Mouse (Mus musculus): ENCODE measurements around the gene Bdnf. TPM values are rescaled to one million over a fixed set of nuclear protein-coding genes. Genes with fewer than 3 reads are reported as not detected.

Gene Bdnf
- polyA plus RNA-seq, 1 experiment from 2014 or later: 1.9 TPM

DNA sequence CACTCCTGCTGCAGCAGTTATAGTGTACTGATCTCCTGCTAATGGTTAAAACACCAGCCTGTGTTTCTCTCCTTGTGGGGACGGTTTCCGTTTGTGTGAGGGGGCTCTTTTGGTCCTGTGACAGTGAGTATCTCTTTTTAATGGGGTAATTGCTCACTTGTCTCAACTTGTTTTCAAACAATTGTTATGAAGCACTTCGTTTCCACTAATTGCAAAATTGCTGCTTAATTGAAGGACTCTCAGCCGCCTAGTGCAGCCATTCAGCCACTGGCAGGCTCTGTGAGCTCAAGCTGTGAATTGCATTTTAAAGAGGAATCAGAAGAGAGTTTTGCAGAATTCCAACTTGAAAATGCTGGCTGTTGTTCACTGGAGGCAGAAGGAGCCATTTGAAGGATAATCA lies 22.7 kb downstream of the Bdnf start:
- no peak for ATAC-seq (ENCODE audit: insufficient read depth, low FRiP score)
- H3K27me3 ChIP-seq (ENCODE audit: control insufficient read depth, insufficient read depth, low read length): no peaks in the 10 kb centered on the region; the same call in 1 of the 2 replicates
- 45% methylated on average over 4 of the region's 4 CpGs for WGBS

DNA sequence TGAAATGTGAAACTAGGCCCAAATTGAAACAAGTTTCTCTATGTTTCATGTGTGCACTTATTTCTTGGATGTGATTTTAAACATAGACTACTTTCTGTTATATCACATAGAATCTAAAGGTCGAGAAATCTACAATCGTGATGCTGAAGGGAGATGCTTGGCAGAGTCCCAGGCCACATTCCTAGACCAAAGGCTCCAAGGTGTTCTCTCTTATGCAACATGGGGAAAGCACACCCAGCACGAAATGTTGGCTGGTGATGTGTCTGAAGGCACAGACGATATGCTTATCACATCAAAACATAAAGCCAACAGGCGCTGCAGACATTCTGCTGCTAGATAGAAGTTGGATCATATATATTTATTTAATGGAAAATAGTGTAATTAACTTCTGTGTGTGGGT lies 25.8 kb downstream of the Bdnf start:
- no peaks in the 10 kb centered on the region for H3K27me3 ChIP-seq (ENCODE audit: control insufficient read depth, insufficient read depth, low read length)
- H3K27ac ChIP-seq (ENCODE audit: low read length): no peak overlapping the region
- no peaks in the 10 kb centered on the region for H3K9me3 ChIP-seq (replicated peaks; ENCODE audit: control insufficient read depth, low read length)
- WGBS: 70% methylated on average over 5 of the region's 5 CpGs
- no peaks in the 10 kb centered on the region for H3K4me1 ChIP-seq (ENCODE audit: control insufficient read depth, insufficient read depth, low read length)
- H3K4me2 ChIP-seq (ENCODE audit: low read depth, low read length): no peak overlapping the region
- H3K9ac ChIP-seq (ENCODE audit: low read length): no peak overlapping the region
- no peak for ATAC-seq (ENCODE audit: insufficient read depth, low FRiP score)
- no peak overlapping the region for H3K4me3 ChIP-seq (replicated peaks; ENCODE audit: low read length)
- H3K36me3 ChIP-seq (ENCODE audit: control insufficient read depth, insufficient read depth, low read length): no peaks in the 10 kb centered on the region

More for the DNA sequence above, 22.7 kb downstream of the Bdnf start:
- H3K9ac ChIP-seq (ENCODE audit: low read length): no peak overlapping the region
- no peaks in the 10 kb centered on the region for H3K36me3 ChIP-seq (ENCODE audit: control insufficient read depth, insufficient read depth, low read length)
- H3K27ac ChIP-seq (ENCODE audit: low read length): no peak overlapping the region
- H3K9me3 ChIP-seq (replicated peaks; ENCODE audit: control insufficient read depth, low read length): no peaks in the 10 kb centered on the region
- H3K4me3 ChIP-seq (replicated peaks; ENCODE audit: low read length): no peak overlapping the region
- no peaks in the 10 kb centered on the region for H3K4me1 ChIP-seq (ENCODE audit: control insufficient read depth, insufficient read depth, low read length)
- no peak overlapping the region for H3K4me2 ChIP-seq (ENCODE audit: low read depth, low read length)

DNA sequence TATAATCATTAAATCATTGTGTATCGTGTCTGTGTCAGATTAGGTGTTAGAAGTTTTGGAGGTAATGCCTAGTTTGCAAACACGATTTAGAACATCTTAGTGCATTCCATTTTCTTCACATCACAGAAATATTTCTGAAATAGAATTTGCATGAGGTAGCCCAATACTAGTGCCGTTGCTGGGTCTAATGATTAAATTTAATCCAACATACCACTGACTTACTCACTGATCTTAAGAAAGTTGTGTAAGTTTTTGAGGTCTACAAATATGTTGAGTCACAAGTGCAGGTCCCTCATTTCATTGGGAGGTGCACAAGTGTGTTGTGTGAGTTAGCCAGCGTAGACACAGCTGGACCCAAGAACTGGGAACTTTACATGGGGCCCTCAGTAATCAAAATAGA lies 29.1 kb downstream of the Bdnf start:
- no peaks in the 10 kb centered on the region for H3K36me3 ChIP-seq (ENCODE audit: control insufficient read depth, insufficient read depth, low read length)
- no peaks in the 10 kb centered on the region for H3K4me1 ChIP-seq (ENCODE audit: control insufficient read depth, insufficient read depth, low read length)
- no peak overlapping the region for H3K4me3 ChIP-seq (replicated peaks; ENCODE audit: low read length)
- H3K9ac ChIP-seq (ENCODE audit: low read length): no peak overlapping the region
- WGBS: 81% methylated on average over 4 of the region's 4 CpGs
- no peaks in the 10 kb centered on the region for H3K27me3 ChIP-seq (ENCODE audit: control insufficient read depth, insufficient read depth, low read length)
- no peak for ATAC-seq (ENCODE audit: insufficient read depth, low FRiP score)
- H3K27ac ChIP-seq (ENCODE audit: low read length): no peak overlapping the region
- H3K9me3 ChIP-seq (replicated peaks; ENCODE audit: control insufficient read depth, low read length): no peaks in the 10 kb centered on the region
- no peak overlapping the region for H3K4me2 ChIP-seq (ENCODE audit: low read depth, low read length)

DNA sequence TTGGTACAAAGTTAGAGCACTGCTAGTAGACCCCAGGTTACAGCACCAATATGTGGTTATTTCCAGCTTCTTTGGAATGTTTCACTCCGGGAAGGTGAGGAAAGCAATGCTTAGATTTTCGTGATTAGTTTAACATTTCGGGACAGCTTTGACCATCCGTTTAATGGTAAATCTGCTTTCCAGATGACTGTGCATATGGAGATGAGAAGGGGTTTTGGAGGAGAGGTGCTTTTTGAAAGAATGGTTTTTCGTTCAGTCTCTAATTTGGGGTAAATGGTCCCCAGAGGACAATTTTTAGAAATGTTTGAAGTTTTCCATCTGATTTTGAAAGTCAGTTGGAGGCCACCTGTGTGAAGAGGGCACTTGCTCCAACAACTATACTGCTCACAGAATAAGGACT lies 29.6 kb downstream of the Bdnf start:
- H3K27me3 ChIP-seq (ENCODE audit: control insufficient read depth, insufficient read depth, low read length): no peaks in the 10 kb centered on the region
- 83% methylated on average over 5 of the region's 5 CpGs for WGBS
- no peaks in the 10 kb centered on the region for H3K36me3 ChIP-seq (ENCODE audit: control insufficient read depth, insufficient read depth, low read length)
- H3K9ac ChIP-seq (ENCODE audit: low read length): no peak overlapping the region
- H3K9me3 ChIP-seq (replicated peaks; ENCODE audit: control insufficient read depth, low read length): no peaks in the 10 kb centered on the region
- no peak overlapping the region for H3K27ac ChIP-seq (ENCODE audit: low read length)
- H3K4me1 ChIP-seq (ENCODE audit: control insufficient read depth, insufficient read depth, low read length): no peaks in the 10 kb centered on the region
- no peak for ATAC-seq (ENCODE audit: insufficient read depth, low FRiP score)
- no peak overlapping the region for H3K4me3 ChIP-seq (replicated peaks; ENCODE audit: low read length)
- no peak overlapping the region for H3K4me2 ChIP-seq (ENCODE audit: low read depth, low read length)

DNA sequence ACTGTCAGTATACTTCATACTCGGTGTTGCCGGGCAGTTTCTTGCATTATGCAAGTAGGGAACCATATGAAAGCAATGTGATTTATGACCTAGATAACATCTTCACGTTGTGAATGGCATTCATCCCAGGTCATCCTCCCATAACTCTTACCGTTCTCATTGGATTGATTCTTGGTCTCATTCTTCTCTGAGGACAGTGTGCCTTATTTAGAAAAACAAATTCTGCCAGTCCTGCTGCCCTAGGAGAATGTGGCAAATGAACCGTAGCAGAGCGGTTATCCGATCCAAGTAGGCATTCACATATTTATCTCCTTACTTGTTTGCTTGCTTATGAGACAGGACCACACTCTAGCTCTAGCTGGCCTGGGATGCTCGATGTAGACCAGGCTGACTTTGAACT lies 32.0 kb downstream of the Bdnf start:
- 80% methylated on average over 8 of the region's 8 CpGs for WGBS

DNA sequence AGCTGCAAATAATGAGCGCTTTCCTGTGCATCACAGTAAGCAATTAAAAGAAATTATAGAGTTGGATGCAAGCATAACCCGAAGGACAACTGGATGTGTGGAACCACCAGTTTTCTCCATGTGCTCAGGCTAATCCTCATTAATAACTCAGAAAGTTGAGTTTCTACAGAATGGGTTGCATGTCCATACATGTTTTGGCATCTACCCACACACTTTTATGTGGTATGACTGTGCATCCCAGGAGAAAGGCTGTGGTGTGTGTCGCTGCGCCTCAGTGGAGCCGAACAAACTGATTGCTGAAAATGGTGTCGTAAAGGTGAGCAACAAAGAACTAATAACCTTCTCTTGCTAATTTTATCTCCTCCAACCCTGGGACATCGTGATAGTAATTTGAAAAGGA lies 34.8 kb downstream of the Bdnf start:
- no peaks in the 10 kb centered on the region for H3K9me3 ChIP-seq (replicated peaks; ENCODE audit: control insufficient read depth, low read length)
- H3K4me1 ChIP-seq (ENCODE audit: control insufficient read depth, insufficient read depth, low read length): no peaks in the 10 kb centered on the region
- no peak for ATAC-seq (ENCODE audit: insufficient read depth, low FRiP score)
- H3K36me3 ChIP-seq (ENCODE audit: control insufficient read depth, insufficient read depth, low read length): no peaks in the 10 kb centered on the region
- H3K27ac ChIP-seq (ENCODE audit: low read length): no peak overlapping the region
- no peak overlapping the region for H3K9ac ChIP-seq (ENCODE audit: low read length)
- no peak overlapping the region for H3K4me3 ChIP-seq (replicated peaks; ENCODE audit: low read length)
- 84% methylated on average over 7 of the region's 7 CpGs for WGBS
- H3K27me3 ChIP-seq (ENCODE audit: control insufficient read depth, insufficient read depth, low read length): no peaks in the 10 kb centered on the region
- H3K4me2 ChIP-seq (ENCODE audit: low read depth, low read length): no peak overlapping the region

More for the DNA sequence above, 32.0 kb downstream of the Bdnf start:
- no peak overlapping the region for H3K27ac ChIP-seq (ENCODE audit: low read length)
- no peak for ATAC-seq (ENCODE audit: insufficient read depth, low FRiP score)
- no peak overlapping the region for H3K4me2 ChIP-seq (ENCODE audit: low read depth, low read length)
- H3K9ac ChIP-seq (ENCODE audit: low read length): no peak overlapping the region
- H3K4me3 ChIP-seq (replicated peaks; ENCODE audit: low read length): no peak overlapping the region
- H3K27me3 ChIP-seq (ENCODE audit: control insufficient read depth, insufficient read depth, low read length): no peaks in the 10 kb centered on the region
- H3K36me3 ChIP-seq (ENCODE audit: control insufficient read depth, insufficient read depth, low read length): no peaks in the 10 kb centered on the region
- no peaks in the 10 kb centered on the region for H3K4me1 ChIP-seq (ENCODE audit: control insufficient read depth, insufficient read depth, low read length)
- no peaks in the 10 kb centered on the region for H3K9me3 ChIP-seq (replicated peaks; ENCODE audit: control insufficient read depth, low read length)

DNA sequence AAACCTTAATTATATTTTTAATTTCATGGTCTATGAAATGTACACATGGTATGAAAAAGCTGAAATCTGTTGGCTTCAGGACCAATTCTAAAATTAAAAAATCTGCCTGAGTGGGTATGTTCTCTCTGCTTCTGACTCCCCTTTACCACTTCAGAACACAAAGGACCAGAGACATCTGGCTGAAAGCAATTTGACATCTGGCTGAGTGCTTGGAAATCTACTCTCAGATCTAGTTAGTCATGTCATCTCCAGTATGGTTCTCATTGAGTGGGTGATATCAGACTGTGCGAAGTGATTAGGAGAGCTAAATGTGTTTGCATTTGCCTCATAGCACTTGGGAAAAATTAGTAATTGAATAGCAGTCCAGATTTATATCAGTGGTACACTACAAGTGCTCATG lies 36.5 kb downstream of the Bdnf start:
- H3K27ac ChIP-seq (ENCODE audit: low read length): no peak overlapping the region
- H3K36me3 ChIP-seq (ENCODE audit: control insufficient read depth, insufficient read depth, low read length): no peaks in the 10 kb centered on the region
- H3K4me1 ChIP-seq (ENCODE audit: control insufficient read depth, insufficient read depth, low read length): no peaks in the 10 kb centered on the region
- no peak for ATAC-seq (ENCODE audit: insufficient read depth, low FRiP score)
- H3K27me3 ChIP-seq (ENCODE audit: control insufficient read depth, insufficient read depth, low read length): no peaks in the 10 kb centered on the region
- no peaks in the 10 kb centered on the region for H3K9me3 ChIP-seq (replicated peaks; ENCODE audit: control insufficient read depth, low read length)
- WGBS: 85% methylated on average over 1 of the region's 1 CpGs
- H3K4me3 ChIP-seq (replicated peaks; ENCODE audit: low read length): no peak overlapping the region
- H3K9ac ChIP-seq (ENCODE audit: low read length): no peak overlapping the region
- no peak overlapping the region for H3K4me2 ChIP-seq (ENCODE audit: low read depth, low read length)

DNA sequence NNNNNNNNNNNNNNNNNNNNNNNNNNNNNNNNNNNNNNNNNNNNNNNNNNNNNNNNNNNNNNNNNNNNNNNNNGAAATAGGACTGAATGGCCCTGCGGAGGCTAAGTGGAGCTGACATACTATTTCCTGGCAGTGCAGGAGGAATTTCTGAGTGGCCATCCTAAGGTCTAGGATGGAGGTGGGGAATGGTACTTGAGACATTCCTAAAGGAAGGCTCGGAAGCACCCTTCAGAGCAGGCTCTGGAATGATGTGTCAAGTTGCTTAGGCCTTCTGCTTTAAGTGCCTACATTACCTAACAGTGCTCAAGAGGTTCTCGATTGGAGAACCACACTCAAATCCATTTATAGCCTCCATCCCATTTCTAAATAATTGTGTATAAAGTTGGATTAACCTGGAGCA lies 50.8 kb downstream of the Bdnf start:
- no peak for ATAC-seq (ENCODE audit: insufficient read depth, low FRiP score)
- H3K9ac ChIP-seq (ENCODE audit: low read length): no peak overlapping the region

DNA sequence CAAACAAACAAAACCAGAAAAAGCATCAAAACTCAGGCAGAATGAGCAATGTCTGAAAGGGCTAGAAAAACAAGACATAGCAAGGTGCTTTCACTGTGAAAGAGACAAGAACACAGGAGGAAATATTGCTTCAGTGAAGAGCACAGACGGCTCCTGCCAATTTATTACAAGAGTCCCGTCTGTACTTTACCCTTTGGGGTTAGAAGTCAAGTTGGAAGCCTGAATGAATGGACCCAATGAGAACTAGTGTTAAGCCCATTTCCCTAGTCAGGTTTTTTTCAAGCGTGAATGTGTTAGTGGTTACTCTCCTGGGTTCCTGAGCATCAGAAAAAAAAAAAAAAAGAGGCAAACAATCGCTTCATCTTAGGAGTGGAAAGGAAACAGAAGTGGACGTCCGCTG lies 51.3 kb downstream of the Bdnf start:
- H3K4me3 ChIP-seq (replicated peaks; ENCODE audit: low read length): no peak overlapping the region
- H3K9ac ChIP-seq (ENCODE audit: low read length): no peak overlapping the region
- no peaks in the 10 kb centered on the region for H3K9me3 ChIP-seq (replicated peaks; ENCODE audit: control insufficient read depth, low read length)
- no peak overlapping the region for H3K27ac ChIP-seq (ENCODE audit: low read length)
- no peak for ATAC-seq (ENCODE audit: insufficient read depth, low FRiP score)
- H3K4me1 ChIP-seq (ENCODE audit: control insufficient read depth, insufficient read depth, low read length): no peaks in the 10 kb centered on the region
- 49% methylated on average over 6 of the region's 6 CpGs for WGBS
- no peaks in the 10 kb centered on the region for H3K27me3 ChIP-seq (ENCODE audit: control insufficient read depth, insufficient read depth, low read length)
- H3K4me2 ChIP-seq (ENCODE audit: low read depth, low read length): no peak overlapping the region
- no peaks in the 10 kb centered on the region for H3K36me3 ChIP-seq (ENCODE audit: control insufficient read depth, insufficient read depth, low read length)

More for the DNA sequence above, 50.8 kb downstream of the Bdnf start:
- Histone ChIP-seq H3K4me1 (ENCODE audit: control insufficient read depth, insufficient read depth, low read length) (no peaks in the 10 kb centered on the region), H3K27ac (ENCODE audit: low read length) (no peak overlapping the region), H3K9me3 (replicated peaks; ENCODE audit: control insufficient read depth, low read length) (no peaks in the 10 kb centered on the region), H3K4me2 (ENCODE audit: low read depth, low read length) (no peak overlapping the region), H3K4me3 (replicated peaks; ENCODE audit: low read length) (no peak overlapping the region), H3K36me3 (ENCODE audit: control insufficient read depth, insufficient read depth, low read length) (no peaks in the 10 kb centered on the region), H3K27me3 (ENCODE audit: control insufficient read depth, insufficient read depth, low read length) (no peaks in the 10 kb centered on the region)
- WGBS: 73% methylated on average over 3 of the region's 3 CpGs

DNA sequence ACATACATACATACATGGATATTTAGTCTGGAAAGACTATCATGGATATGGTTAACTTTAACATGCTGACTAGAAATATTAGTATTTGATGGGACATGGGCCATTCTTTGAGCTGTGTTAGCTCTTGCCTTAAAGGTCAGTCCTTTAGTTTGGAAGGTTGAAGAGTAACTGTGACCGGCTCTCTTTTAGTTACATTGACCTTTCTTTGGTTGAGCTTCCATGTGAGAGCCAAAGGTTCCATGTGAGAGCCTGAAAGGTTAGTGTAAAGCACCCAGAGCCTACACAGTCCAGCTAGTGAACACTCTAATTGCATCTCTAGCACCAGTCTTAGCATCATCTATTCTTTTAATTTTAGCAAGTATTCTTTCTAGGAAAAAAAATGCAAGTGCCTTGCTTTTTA lies 54.7 kb downstream of the Bdnf start:
- ATAC-seq (ENCODE audit: insufficient read depth, low FRiP score): no peak

More for the DNA sequence above, 54.7 kb downstream of the Bdnf start:
- no peak overlapping the region for H3K4me2 ChIP-seq (ENCODE audit: low read depth, low read length)
- no peak overlapping the region for H3K4me3 ChIP-seq (replicated peaks; ENCODE audit: low read length)
- no peaks in the 10 kb centered on the region for H3K36me3 ChIP-seq (ENCODE audit: control insufficient read depth, insufficient read depth, low read length)
- H3K9ac ChIP-seq (ENCODE audit: low read length): no peak overlapping the region
- 100% methylated on average over 1 of the region's 1 CpGs for WGBS
- no peaks in the 10 kb centered on the region for H3K9me3 ChIP-seq (replicated peaks; ENCODE audit: control insufficient read depth, low read length)
- 0 out of 2 replicates have a peak, but pooled peaks cover 4% of the 10 kb centered on the region for H3K4me1 ChIP-seq (ENCODE audit: control insufficient read depth, insufficient read depth, low read length)
- no peaks in the 10 kb centered on the region for H3K27me3 ChIP-seq (ENCODE audit: control insufficient read depth, insufficient read depth, low read length)
- no peak overlapping the region for H3K27ac ChIP-seq (ENCODE audit: low read length)
